Mouse (Mus musculus) intestine, embryonic 15.5 days (tissue): ENCODE results near the gene Vmn2r23. TPM values are rescaled to one million over a fixed set of nuclear protein-coding genes. Genes with fewer than 3 reads are reported as not detected.
"Not testable (repeated sequence)": the region's sequence is repeated elsewhere in the genome, so short reads cannot be mapped to it uniquely, and the experiment has no call there.

Experiments used
- ATAC-seq: fragments of 200-750 bp; cut with Nextera tagmentation; 2 replicates; pipeline ENCODE4 v1.8.0; 2017; ENCODE audit warnings: moderate TSS enrichment, moderate library complexity
- H3K27ac ChIP-seq: fragments of 300-500 bp; sonication (generic); 2 replicates; pipeline ENCODE4 v1.5.1; 2015; ENCODE audit warnings: mild to moderate bottlenecking, inconsistent platforms
- H3K27me3 ChIP-seq: fragments of 300-500 bp; sonication (generic); replicated peaks from 2 replicates; pipeline ENCODE4 v1.6.1; 2015; ENCODE audit warnings: inconsistent platforms
- H3K36me3 ChIP-seq: fragments of 300-500 bp; sonication (generic); 2 replicates; pipeline ENCODE4 v1.6.1; 2015; ENCODE audit warnings: inconsistent platforms
- H3K4me1 ChIP-seq: fragments of 300-500 bp; sonication (generic); replicated peaks from 2 replicates; pipeline ENCODE4 v1.6.1; 2015; ENCODE audit warnings: inconsistent platforms
- H3K4me2 ChIP-seq: fragments of 300-500 bp; sonication (generic); replicated peaks from 2 replicates; pipeline ENCODE4 v1.6.1; 2015; ENCODE audit warnings: mild to moderate bottlenecking, inconsistent platforms
- H3K4me3 ChIP-seq: fragments of 300-500 bp; sonication (generic); replicated peaks from 2 replicates; pipeline ENCODE4 v1.5.1; 2015; ENCODE audit warnings: inconsistent platforms
- H3K9ac ChIP-seq: fragments of 300-500 bp; sonication (generic); 2 replicates; pipeline ENCODE4 v1.6.1; 2015; ENCODE audit warnings: inconsistent platforms
- H3K9me3 ChIP-seq: fragments of 300-500 bp; sonication (generic); 2 replicates; pipeline ENCODE4 v1.6.1; 2016; ENCODE audit warnings: inconsistent platforms
- WGBS: fragments of 180-500 bp; shearing (Covaris S2); methylation state at CpG from one replicate; pipeline ENCODE4 v1.1.7; 2015; 5-methylcytosine and 5-hydroxymethylcytosine counted together
- polyA plus RNA-seq: library from polyadenylated mRNA; unstranded; fragments of >200 nt; fragmentation: Nextera tagmentation; extraction: Ambion mirVana; gene quantifications from 2 replicates; pipeline ENCODE4 v1.2.1, GENCODE M21; 2015

Vmn2r23 gene
- not detected in 2 replicates for polyA plus RNA-seq

- no peak for ATAC-seq
- H3K36me3 ChIP-seq, result no peaks in the 10 kb centered on the region
- no peak within 1 kb of the TSS for H3K27ac ChIP-seq
- no peak within 1 kb of the TSS for H3K4me3 ChIP-seq
- no peak within 1 kb of the TSS for H3K4me2 ChIP-seq
- H3K9me3 ChIP-seq, result no peaks in the 10 kb centered on the region
- no peaks in the 10 kb centered on the region for H3K4me1 ChIP-seq
- H3K27me3 ChIP-seq, result no peaks in the 10 kb centered on the region
- no peak within 1 kb of the TSS for H3K9ac ChIP-seq
- 71% methylated on average over 1 of the region's 1 CpGs for WGBS
Observed at GRCm38 (mm10) chr6:123702370-123702769, at the start of gene Vmn2r23. Gene Vmn2r23 (plus strand): TSS chr6:123702670.

GRCm38 (mm10) chr6:123657040-123657439, 45.4 kb upstream of the Vmn2r23 start:
- Histone ChIP-seq H3K4me1 (no peaks in the 10 kb centered on the region), H3K4me3 (no peak overlapping the region), H3K4me2 (no peak overlapping the region), H3K27ac (no peak overlapping the region), H3K36me3 (no peaks in the 10 kb centered on the region), H3K9me3 (no peaks in the 10 kb centered on the region), H3K9ac (no peak overlapping the region), H3K27me3 (no peaks in the 10 kb centered on the region)
- no peak for ATAC-seq
- WGBS, result 57% methylated on average over 6 of the region's 6 CpGs

GRCm38 (mm10) chr6:123696639-123697038, 5.8 kb upstream of the Vmn2r23 start:
- not testable (repeated sequence) for ATAC-seq, H3K4me1 ChIP-seq, H3K36me3 ChIP-seq, H3K27me3 ChIP-seq, H3K27ac ChIP-seq, H3K4me2 ChIP-seq, H3K9me3 ChIP-seq, H3K9ac ChIP-seq, H3K4me3 ChIP-seq
- 54% methylated on average over 1 of the region's 1 CpGs for WGBS

GRCm38 (mm10) chr6:123697213-123697612, 5.3 kb upstream of the Vmn2r23 start:
- Histone ChIP-seq H3K4me3 (no peak overlapping the region), H3K27ac (no peak overlapping the region), H3K4me1 (no peaks in the 10 kb centered on the region), H3K4me2 (no peak overlapping the region), H3K36me3 (no peaks in the 10 kb centered on the region), H3K9ac (no peak overlapping the region), H3K27me3 (no peaks in the 10 kb centered on the region), H3K9me3 (no peaks in the 10 kb centered on the region)
- no peak for ATAC-seq

- WGBS, result 81% methylated on average over 3 of the region's 3 CpGs
- ATAC-seq, result no peak
- Histone ChIP-seq H3K4me1 (no peaks in the 10 kb centered on the region), H3K27me3 (no peaks in the 10 kb centered on the region), H3K27ac (no peak overlapping the region), H3K9me3 (no peaks in the 10 kb centered on the region), H3K4me3 (no peak overlapping the region), H3K4me2 (no peak overlapping the region), H3K9ac (no peak overlapping the region), H3K36me3 (no peaks in the 10 kb centered on the region)
Observed at GRCm38 (mm10) chr6:123770031-123770430, 67.6 kb downstream of the Vmn2r23 start.

GRCm38 (mm10) chr6:123778579-123778978, 76.1 kb downstream of the Vmn2r23 start, which contains the start of gene Vmn2r24:
Gene Vmn2r24 (plus strand): TSS chr6:123778879.
- no peak for ATAC-seq
- no peaks in the 10 kb centered on the region for H3K27me3 ChIP-seq
- H3K9ac ChIP-seq, result no peak within 1 kb of the TSS
- H3K36me3 ChIP-seq, result no peaks in the 10 kb centered on the region
- WGBS, result 68% methylated on average over 1 of the region's 1 CpGs
- H3K27ac ChIP-seq, result no peak within 1 kb of the TSS
- no peaks in the 10 kb centered on the region for H3K4me1 ChIP-seq
- no peak within 1 kb of the TSS for H3K4me2 ChIP-seq
- H3K9me3 ChIP-seq, result no peaks in the 10 kb centered on the region
- H3K4me3 ChIP-seq, result no peak within 1 kb of the TSS

GRCm38 (mm10) chr6:123784857-123785256, 82.4 kb downstream of the Vmn2r23 start:
- Histone ChIP-seq H3K4me3 (no peak overlapping the region), H3K9ac (no peak overlapping the region), H3K36me3 (no peaks in the 10 kb centered on the region), H3K27ac (no peak overlapping the region), H3K9me3 (no peaks in the 10 kb centered on the region), H3K4me2 (no peak overlapping the region), H3K27me3 (no peaks in the 10 kb centered on the region), H3K4me1 (no peaks in the 10 kb centered on the region)
- no peak for ATAC-seq
- WGBS, result 65% methylated on average over 2 of the region's 2 CpGs

GRCm38 (mm10) chr6:123793746-123794145, 91.3 kb downstream of the Vmn2r23 start:
- Histone ChIP-seq H3K4me2 (no peak overlapping the region), H3K27ac (no peak overlapping the region), H3K27me3 (no peaks in the 10 kb centered on the region), H3K36me3 (no peaks in the 10 kb centered on the region), H3K4me3 (no peak overlapping the region), H3K9me3 (no peaks in the 10 kb centered on the region), H3K4me1 (no peaks in the 10 kb centered on the region), H3K9ac (no peak overlapping the region)
- WGBS, result 37% methylated on average over 9 of the region's 9 CpGs
- no peak for ATAC-seq

Other genes starting within 250 kb of the Vmn2r23 start
- gene Vmn2r21, start 169.3 kb upstream of the Vmn2r23 start, polyA plus RNA-seq, result not detected in 2 replicates
- not detected in 2 replicates for gene Vmn2r22, start 51.9 kb upstream of the Vmn2r23 start, polyA plus RNA-seq
- not detected in 2 replicates for gene Vmn2r24, start 76.2 kb downstream of the Vmn2r23 start, polyA plus RNA-seq
- gene Vmn2r25, start 150.8 kb downstream of the Vmn2r23 start, polyA plus RNA-seq, result not detected in 2 replicates